Mouse (Mus musculus): ENCODE measurements at regions not wholly inside any gene's neighbourhood (a gene's known extent, or its start where the extent isn't known, plus 50 kb on each side); places are given as distances from the start of the nearest gene placed in this dataset.

DNA sequence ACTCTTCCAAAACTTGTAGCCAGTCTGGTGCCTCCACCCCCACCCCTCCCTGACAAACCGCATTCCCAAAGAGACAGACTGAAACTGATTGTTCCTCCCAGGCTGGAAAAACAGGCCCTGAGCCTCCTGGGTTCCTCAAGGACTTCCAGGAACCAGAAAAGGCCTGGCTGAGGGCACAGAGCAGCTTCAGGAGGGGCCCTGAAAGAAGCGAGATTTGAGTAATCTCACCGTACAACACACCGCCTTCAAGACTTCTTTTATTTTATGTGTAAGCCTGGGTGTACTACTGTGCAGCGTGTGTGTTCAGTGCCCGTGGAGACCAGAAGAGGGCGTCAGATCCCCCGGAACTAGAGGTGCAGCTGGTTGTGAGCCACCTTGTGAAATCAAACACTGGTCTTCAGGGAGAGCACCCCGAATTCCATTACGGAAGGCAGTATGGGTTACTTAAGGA, 96.4 kb upstream of the Errfi1 start:
- TF ChIP-seq CTCF (IDR thresholded peaks at IDR 0.05; ENCODE audit: low read depth, low read length), result peak; percentile 76
- no peak for TF ChIP-seq EP300 (IDR thresholded peaks at IDR 0.05; ENCODE audit: insufficient read depth, low read depth, low read length)

Data from ES-Bruce4 (cell line).